Mouse (Mus musculus) midbrain, embryonic 14.5 days (tissue): ENCODE results near the gene Slc17a2. TPM values are rescaled to one million over a fixed set of nuclear protein-coding genes. Genes with fewer than 3 reads are reported as not detected.

ENCODE experiments used
- ATAC-seq: fragments of 200-750 bp; cut with Nextera tagmentation; 2 replicates; pipeline ENCODE4 v1.8.0; 2017; ENCODE audit warnings: moderate number of reproducible peaks, moderate library complexity; ENCODE audit not compliant: low FRiP score, low TSS enrichment
- DNase-seq: peaks from one replicate; pipeline ENCODE4 v3.0.0-alpha.2; 2015
- H3K27ac ChIP-seq: fragments of 300-500 bp; sonication (generic); replicated peaks from 2 replicates; pipeline ENCODE4 v1.5.1; 2014; ENCODE audit warnings: mild to moderate bottlenecking, low read depth, low read length, moderate library complexity
- H3K27me3 ChIP-seq: fragments of 300-500 bp; sonication (generic); 2 replicates; pipeline ENCODE4 v1.6.1; 2014; ENCODE audit warnings: low read length, control low read depth, mixed read lengths; ENCODE audit not compliant: control insufficient read depth, insufficient read depth
- H3K36me3 ChIP-seq: fragments of 300-500 bp; sonication (generic); 2 replicates; pipeline ENCODE4 v1.6.1; 2014; ENCODE audit warnings: low read length, control low read depth; ENCODE audit not compliant: control insufficient read depth, insufficient read depth
- H3K4me1 ChIP-seq: fragments of 300-500 bp; sonication (generic); 2 replicates; pipeline ENCODE4 v1.6.1; 2014; ENCODE audit warnings: mild to moderate bottlenecking, antibody characterized with exemption, low read length, control low read depth; ENCODE audit not compliant: control insufficient read depth, insufficient read depth
- H3K4me2 ChIP-seq: fragments of 300-500 bp; sonication (generic); 2 replicates; pipeline ENCODE4 v1.6.1; 2014; ENCODE audit warnings: mild to moderate bottlenecking, low read length, moderate library complexity
- H3K4me3 ChIP-seq: fragments of 300-500 bp; sonication (generic); replicated peaks from 2 replicates; pipeline ENCODE4 v1.5.1; 2014; ENCODE audit warnings: low read depth, low read length
- H3K9ac ChIP-seq: fragments of 300-500 bp; sonication (generic); replicated peaks from 2 replicates; pipeline ENCODE4 v1.6.1; 2014; ENCODE audit warnings: mild to moderate bottlenecking, low read length, moderate library complexity
- H3K9me3 ChIP-seq: fragments of 300-500 bp; sonication (generic); 2 replicates; pipeline ENCODE4 v1.6.1; 2016; ENCODE audit warnings: low read length, control low read depth, mixed read lengths; ENCODE audit not compliant: control insufficient read depth
- WGBS: fragments of 180-500 bp; shearing (Covaris S2); extraction: QIAGEN DNeasy Blood & Tissue Kit; methylation state at CpG from one replicate; pipeline ENCODE4 v1.1.7; 2014; 5-methylcytosine and 5-hydroxymethylcytosine counted together
- polyA plus RNA-seq: library from polyadenylated mRNA; unstranded; fragments of >200 nt; fragmentation: Nextera tagmentation; extraction: Ambion mirVana; gene quantifications from 2 replicates; pipeline ENCODE4 v1.2.1, GENCODE M21; 2014

Gene Slc17a2
- polyA plus RNA-seq, 1 experiment from 2014 or later = not detected

DNA sequence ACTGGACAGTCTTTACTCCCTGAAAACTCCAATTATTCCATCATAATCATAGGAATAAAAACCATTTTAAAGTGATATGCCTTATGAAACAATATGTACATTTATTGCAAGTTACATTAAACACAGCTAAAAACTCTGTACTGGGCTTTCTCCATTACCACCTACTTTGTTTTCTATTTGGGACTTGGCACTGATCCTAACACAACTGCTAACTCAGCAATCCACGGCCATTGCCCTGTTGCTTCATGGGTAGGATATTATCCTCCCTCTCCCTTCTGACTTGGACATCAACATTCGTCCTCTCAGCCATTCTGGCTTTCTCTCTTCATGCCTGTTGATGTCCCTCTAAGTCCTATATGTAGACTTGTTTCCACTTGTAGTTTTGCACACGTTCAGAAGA is 19.8 kb downstream of the Slc17a2 start:
- H3K9ac ChIP-seq = no peak overlapping the region
- ATAC-seq (no peak), DNase-seq (no peak)
- H3K36me3 ChIP-seq = no peaks in the 10 kb centered on the region
- H3K4me1 ChIP-seq = no peaks in the 10 kb centered on the region
- WGBS = 73% methylated on average over 3 of the region's 3 CpGs
- H3K9me3 ChIP-seq = no peaks in the 10 kb centered on the region
- H3K4me2 ChIP-seq = no peak overlapping the region
- H3K27ac ChIP-seq = no peak overlapping the region
- H3K27me3 ChIP-seq = no peaks in the 10 kb centered on the region
- no peak overlapping the region for H3K4me3 ChIP-seq

DNA sequence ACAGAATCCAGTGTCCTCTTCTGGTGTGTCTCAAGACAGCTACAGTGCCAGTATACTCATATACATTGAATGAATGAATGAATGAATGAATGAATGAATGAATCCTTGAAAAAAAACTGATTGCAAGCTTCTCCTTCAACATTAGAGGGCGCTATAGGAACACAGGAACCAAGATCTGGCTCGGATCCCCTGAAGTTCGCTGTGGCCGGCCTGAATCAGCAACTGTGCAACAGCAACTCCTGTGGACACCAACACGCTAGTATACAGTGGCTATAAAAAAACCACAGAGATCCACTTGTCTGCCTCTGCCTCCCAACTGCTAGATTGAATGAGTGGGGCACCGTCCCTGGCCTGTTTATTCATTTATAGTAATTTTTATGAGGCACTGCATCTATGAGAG is 26.3 kb downstream of the Slc17a2 start:
- ATAC-seq (no peak), DNase-seq (peak; percentile 78)
- Histone ChIP-seq H3K4me3 (no peak overlapping the region), H3K27me3 (no peaks in the 10 kb centered on the region), H3K4me2 (no peak overlapping the region), H3K36me3 (no peaks in the 10 kb centered on the region), H3K9me3 (no peaks in the 10 kb centered on the region), H3K4me1 (no peaks in the 10 kb centered on the region), H3K9ac (no peak overlapping the region), H3K27ac (no peak overlapping the region)
- 14% methylated on average over 6 of the region's 6 CpGs for WGBS

DNA sequence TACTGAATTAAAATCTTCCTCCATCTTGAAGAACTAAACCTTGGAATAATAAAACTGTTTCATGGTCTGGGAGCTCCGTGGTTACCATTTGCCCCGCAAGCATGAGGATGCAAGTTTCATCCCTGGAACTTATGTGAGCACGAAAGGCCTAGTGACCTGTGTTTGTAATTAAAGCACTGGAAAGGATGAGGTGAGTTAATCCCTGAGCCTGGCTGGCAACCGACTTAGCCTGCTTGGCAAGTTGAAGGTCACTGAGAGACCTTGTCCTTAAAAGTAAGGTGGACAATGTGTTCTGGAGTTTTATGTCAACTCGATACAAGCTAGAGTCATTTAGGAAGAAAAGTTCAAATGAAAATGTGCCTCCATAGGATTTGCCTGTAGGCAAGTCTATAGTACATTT is 28.0 kb downstream of the Slc17a2 start:
- H3K9ac ChIP-seq = no peak overlapping the region
- no peaks in the 10 kb centered on the region for H3K36me3 ChIP-seq
- H3K9me3 ChIP-seq = no peaks in the 10 kb centered on the region
- H3K4me3 ChIP-seq = no peak overlapping the region
- no peaks in the 10 kb centered on the region for H3K4me1 ChIP-seq
- H3K27ac ChIP-seq = no peak overlapping the region
- 87% methylated on average over 5 of the region's 5 CpGs for WGBS
- no peaks in the 10 kb centered on the region for H3K27me3 ChIP-seq
- H3K4me2 ChIP-seq = no peak overlapping the region
- ATAC-seq (no peak), DNase-seq (no peak)

DNA sequence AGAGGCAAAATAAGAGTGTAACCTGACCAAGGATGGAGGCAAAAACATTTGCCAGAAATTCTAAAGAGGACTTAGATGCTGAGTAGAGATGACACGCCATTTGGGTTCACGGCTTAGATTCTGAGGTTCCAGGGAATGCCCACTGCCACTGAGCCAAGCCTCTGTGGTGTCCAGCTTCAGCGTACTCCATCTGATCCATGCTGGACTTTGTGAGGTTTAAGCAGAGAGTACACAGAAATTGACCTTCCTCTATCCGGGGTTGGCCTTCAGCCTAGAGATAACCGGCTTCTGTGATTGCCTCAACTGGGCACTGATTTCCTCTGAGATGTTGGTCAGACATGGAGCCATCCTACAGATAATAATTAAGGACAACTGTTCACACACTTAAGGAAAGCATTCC is 29.8 kb downstream of the Slc17a2 start:
- Histone ChIP-seq H3K27ac (no peak overlapping the region), H3K9me3 (no peaks in the 10 kb centered on the region), H3K4me2 (no peak overlapping the region), H3K27me3 (no peaks in the 10 kb centered on the region), H3K9ac (no peak overlapping the region), H3K36me3 (no peaks in the 10 kb centered on the region), H3K4me3 (no peak overlapping the region), H3K4me1 (no peaks in the 10 kb centered on the region)
- WGBS = 94% methylated on average over 5 of the region's 5 CpGs
- no peak for ATAC-seq
- no peak for DNase-seq

DNA sequence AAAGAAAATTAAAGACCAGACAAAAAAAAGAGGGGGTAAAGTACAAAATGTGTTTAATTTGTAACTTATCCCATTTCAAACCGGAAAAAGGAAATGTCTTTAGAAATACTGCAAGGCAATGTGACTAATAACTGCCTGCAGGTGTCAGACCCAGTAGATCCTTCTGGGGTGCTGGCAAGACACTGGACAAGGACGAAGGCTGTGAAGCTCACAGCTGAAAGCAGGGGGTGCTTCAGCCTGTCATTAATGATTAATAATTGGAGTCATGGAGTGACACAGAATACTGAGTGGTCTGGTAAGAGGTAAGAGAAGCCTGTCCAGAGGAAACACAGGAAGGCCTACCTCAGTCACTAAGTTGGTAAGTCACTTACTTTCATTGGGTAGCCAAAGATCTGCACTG is 32.5 kb downstream of the Slc17a2 start, which contains the start of gene Slc17a3:
TSS of gene Slc17a3 (plus strand) at position 127 of the 400 bp plus-strand sequence.
- no peak within 1 kb of the TSS for H3K9ac ChIP-seq

DNA sequence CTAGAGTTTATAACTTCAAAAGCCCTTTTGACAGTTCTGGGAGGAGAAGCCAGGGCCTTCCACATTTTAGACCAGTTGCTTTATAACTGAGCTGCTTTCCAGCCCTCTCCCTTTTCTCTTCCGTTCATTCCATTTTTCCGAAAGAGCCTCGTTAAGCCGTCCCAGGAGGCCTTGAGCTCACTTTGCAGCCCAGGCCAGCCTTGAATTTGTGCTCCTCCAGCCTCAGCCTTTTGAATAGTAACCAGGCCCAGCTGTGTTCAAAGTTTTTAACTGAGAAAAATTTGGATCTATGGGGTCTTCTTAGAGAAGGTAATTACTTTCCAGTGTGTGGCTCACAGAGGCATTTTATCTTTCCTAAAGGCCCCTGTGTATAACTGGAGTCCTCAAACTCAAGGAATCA is 39.1 kb downstream of the Slc17a2 start:
- H3K27me3 ChIP-seq = no peaks in the 10 kb centered on the region
- H3K9me3 ChIP-seq = no peaks in the 10 kb centered on the region
- WGBS = 80% methylated on average over 4 of the region's 4 CpGs
- H3K36me3 ChIP-seq = no peaks in the 10 kb centered on the region
- no peak overlapping the region for H3K4me3 ChIP-seq
- no peak overlapping the region for H3K9ac ChIP-seq
- H3K4me1 ChIP-seq = no peaks in the 10 kb centered on the region
- H3K27ac ChIP-seq = no peak overlapping the region
- no peak overlapping the region for H3K4me2 ChIP-seq
- DNase-seq (no peak), ATAC-seq (no peak)

More for the DNA sequence above, 32.5 kb downstream of the Slc17a2 start, which contains the start of gene Slc17a3:
- WGBS = 87% methylated on average over 2 of the region's 2 CpGs
- H3K36me3 ChIP-seq = no peaks in the 10 kb centered on the region
- no peaks in the 10 kb centered on the region for H3K9me3 ChIP-seq
- ATAC-seq = no peak
- no peaks in the 10 kb centered on the region for H3K4me1 ChIP-seq
- no peak for DNase-seq
- H3K27me3 ChIP-seq = no peaks in the 10 kb centered on the region
- H3K4me3 ChIP-seq = no peak within 1 kb of the TSS
- H3K4me2 ChIP-seq = no peak within 1 kb of the TSS
- H3K27ac ChIP-seq = no peak within 1 kb of the TSS

DNA sequence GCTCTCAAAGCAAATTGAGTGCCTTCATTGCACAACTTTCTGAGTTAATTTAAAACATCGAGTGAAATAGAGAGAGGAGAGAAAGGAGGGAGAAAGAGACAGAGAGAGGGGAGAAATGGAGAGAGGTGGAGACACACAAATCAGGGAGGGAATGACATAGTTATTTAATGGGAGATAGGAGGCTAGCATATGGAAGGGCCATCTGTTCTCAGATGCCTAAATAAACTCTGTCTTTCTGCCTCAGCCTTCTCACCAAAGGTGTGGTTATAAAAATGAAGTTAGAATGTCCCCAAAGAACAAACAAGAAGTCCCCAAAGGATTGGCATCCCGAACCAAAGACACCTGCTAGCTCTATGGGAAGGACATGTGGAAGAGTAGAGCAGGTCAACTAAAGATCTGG is 42.5 kb downstream of the Slc17a2 start:
- Histone ChIP-seq H3K4me1 (no peaks in the 10 kb centered on the region), H3K27me3 (no peaks in the 10 kb centered on the region), H3K9ac (no peak overlapping the region), H3K9me3 (no peaks in the 10 kb centered on the region), H3K27ac (no peak overlapping the region), H3K4me2 (no peak overlapping the region), H3K4me3 (no peak overlapping the region), H3K36me3 (no peaks in the 10 kb centered on the region)
- ATAC-seq = no peak
- no peak for DNase-seq
- 92% methylated on average over 2 of the region's 2 CpGs for WGBS

DNA sequence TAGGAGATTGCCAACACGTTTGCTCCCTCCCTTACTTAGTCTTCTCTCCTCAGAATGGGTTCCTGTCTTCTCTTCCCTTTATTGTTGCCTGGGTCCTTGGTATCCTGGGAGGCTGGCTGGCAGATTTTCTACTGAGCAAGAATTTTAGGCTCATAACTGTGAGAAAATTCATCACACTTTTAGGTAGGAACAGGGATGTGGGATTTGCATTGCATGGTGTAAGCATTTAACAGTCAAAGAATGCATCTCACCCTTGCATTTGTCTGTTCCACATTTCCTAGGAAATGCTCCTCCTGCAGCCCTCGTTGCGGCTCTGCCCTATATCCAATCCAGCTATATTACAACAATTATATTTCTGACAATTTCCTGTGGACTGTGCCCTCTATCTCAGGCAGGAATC is 49.6 kb downstream of the Slc17a2 start:
- no peaks in the 10 kb centered on the region for H3K27me3 ChIP-seq
- H3K9me3 ChIP-seq = no peaks in the 10 kb centered on the region
- no peaks in the 10 kb centered on the region for H3K4me1 ChIP-seq
- H3K9ac ChIP-seq = no peak overlapping the region
- no peak overlapping the region for H3K27ac ChIP-seq
- no peak overlapping the region for H3K4me3 ChIP-seq
- WGBS = 63% methylated on average over 3 of the region's 3 CpGs
- H3K4me2 ChIP-seq = no peak overlapping the region
- ATAC-seq (no peak), DNase-seq (no peak)
- no peaks in the 10 kb centered on the region for H3K36me3 ChIP-seq

DNA sequence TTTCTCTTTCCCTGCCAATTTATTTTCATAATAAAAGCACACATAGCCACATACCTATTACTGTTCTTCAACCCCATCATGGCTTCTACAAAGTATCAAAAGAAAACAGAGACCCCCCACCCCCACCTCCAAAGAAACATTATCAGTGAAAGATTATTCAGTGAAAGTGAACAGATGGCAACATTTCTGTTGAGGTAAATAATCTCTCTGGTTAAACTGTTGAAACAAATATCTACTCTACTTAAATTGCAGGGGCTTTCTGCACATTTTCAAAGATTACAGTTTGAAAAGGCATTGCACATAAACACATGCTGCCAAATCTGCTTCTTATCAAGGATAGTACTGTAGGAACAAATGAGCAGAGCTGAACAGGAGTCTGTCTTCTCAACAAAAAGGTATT is 55.0 kb downstream of the Slc17a2 start:
- H3K4me3 ChIP-seq = no peak overlapping the region
- no peak for ATAC-seq

More for the DNA sequence above, 55.0 kb downstream of the Slc17a2 start:
- H3K27ac ChIP-seq = no peak overlapping the region
- no peaks in the 10 kb centered on the region for H3K9me3 ChIP-seq
- H3K36me3 ChIP-seq = no peaks in the 10 kb centered on the region
- no peaks in the 10 kb centered on the region for H3K27me3 ChIP-seq
- H3K9ac ChIP-seq = no peak overlapping the region
- no peak overlapping the region for H3K4me2 ChIP-seq
- DNase-seq = no peak
- no peaks in the 10 kb centered on the region for H3K4me1 ChIP-seq
